Mouse (Mus musculus): ENCODE data around the gene Foxm1. TPM values are rescaled to one million over a fixed set of nuclear protein-coding genes. Genes with fewer than 3 reads are reported as not detected.

Foxm1 gene
- polyA plus RNA-seq, 1 experiment from 2014 or later, result 4.8 TPM

DNA sequence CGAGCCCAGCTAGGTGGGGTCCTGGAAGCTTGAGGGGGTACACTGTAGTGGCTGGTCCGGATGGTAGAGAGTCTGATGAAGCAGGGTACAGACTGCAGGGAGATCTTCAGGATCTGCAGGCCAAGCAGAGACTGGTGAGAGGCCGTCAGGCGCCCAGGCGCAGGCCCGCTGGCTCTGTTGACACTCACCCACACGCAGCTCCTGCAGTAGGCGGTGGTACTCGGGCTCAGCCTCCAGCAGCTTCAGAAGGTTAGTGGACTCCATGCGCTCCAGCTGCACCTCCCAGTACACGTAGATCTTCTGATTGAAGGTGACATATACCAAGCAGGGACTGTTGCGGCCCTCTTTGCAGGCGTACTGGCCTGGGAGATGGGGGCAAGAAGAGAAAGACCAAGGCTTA lies 47.5 kb downstream of the Foxm1 start:
- H3K9me3 ChIP-seq (replicated peaks; ENCODE audit: control insufficient read depth, low read length, poor library complexity, severe bottlenecking), result no peaks in the 10 kb centered on the region
- no peaks in the 10 kb centered on the region for H3K27me3 ChIP-seq (ENCODE audit: control insufficient read depth, insufficient read depth, low read depth, low read length)
- H3K4me1 ChIP-seq (ENCODE audit: control insufficient read depth, insufficient read depth, low read length), result no peaks in the 10 kb centered on the region
- no peak overlapping the region for H3K4me2 ChIP-seq (ENCODE audit: low read length)
- WGBS, result 93% methylated on average over 13 of the region's 13 CpGs
- H3K27ac ChIP-seq (ENCODE audit: low read length), result no peak overlapping the region
- H3K4me3 ChIP-seq (ENCODE audit: low read depth, low read length), result no peak overlapping the region
- peak; percentile 36; the same call in 1 of the 2 replicates for ATAC-seq
- H3K9ac ChIP-seq (ENCODE audit: low read depth, low read length), result no peak overlapping the region
- H3K36me3 ChIP-seq (ENCODE audit: control insufficient read depth, insufficient read depth, low read length), result peaks cover 30% of the 10 kb centered on the region

DNA sequence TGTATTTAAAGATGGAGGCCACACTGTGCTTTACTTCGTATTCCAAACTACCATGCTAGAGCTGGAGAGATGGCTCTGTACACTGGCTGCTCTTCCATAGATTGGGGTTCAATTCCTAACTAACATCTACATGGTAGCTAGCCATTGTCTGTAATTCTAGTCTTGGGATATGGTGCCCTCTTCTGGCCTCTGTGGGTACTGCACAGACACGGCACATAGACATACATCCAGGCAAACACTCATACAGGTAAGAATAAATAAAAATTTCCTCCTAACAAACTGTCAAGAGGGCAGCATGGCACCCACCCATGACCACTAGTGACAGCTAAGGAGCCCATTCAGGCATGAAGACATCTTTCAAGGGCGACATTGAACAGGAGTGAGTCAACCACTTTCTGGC lies 48.3 kb downstream of the Foxm1 start:
- Histone ChIP-seq H3K4me2 (ENCODE audit: low read length) (no peak overlapping the region), H3K4me1 (ENCODE audit: control insufficient read depth, insufficient read depth, low read length) (no peaks in the 10 kb centered on the region), H3K9ac (ENCODE audit: low read depth, low read length) (no peak overlapping the region), H3K9me3 (replicated peaks; ENCODE audit: control insufficient read depth, low read length, poor library complexity, severe bottlenecking) (no peaks in the 10 kb centered on the region), H3K27me3 (ENCODE audit: control insufficient read depth, insufficient read depth, low read depth, low read length) (no peaks in the 10 kb centered on the region), H3K36me3 (ENCODE audit: control insufficient read depth, insufficient read depth, low read length) (peaks cover 30% of the 10 kb centered on the region), H3K27ac (ENCODE audit: low read length) (no peak overlapping the region), H3K4me3 (ENCODE audit: low read depth, low read length) (no peak overlapping the region)
- 13% methylated on average over 3 of the region's 3 CpGs for WGBS
- ATAC-seq, result peak; percentile 54

GRCm38 (mm10) chr6:128416169-128416568 lies 53.4 kb downstream of the Foxm1 start:
- Histone ChIP-seq H3K4me1 (ENCODE audit: control insufficient read depth, insufficient read depth, low read length) (no peaks in the 10 kb centered on the region), H3K4me2 (ENCODE audit: low read length) (no peak overlapping the region), H3K27ac (ENCODE audit: low read length) (no peak overlapping the region), H3K36me3 (ENCODE audit: control insufficient read depth, insufficient read depth, low read length) (peaks cover 12% of the 10 kb centered on the region; the same call in 1 of the 2 replicates), H3K4me3 (ENCODE audit: low read depth, low read length) (no peak overlapping the region), H3K27me3 (ENCODE audit: control insufficient read depth, insufficient read depth, low read depth, low read length) (no peaks in the 10 kb centered on the region), H3K9me3 (replicated peaks; ENCODE audit: control insufficient read depth, low read length, poor library complexity, severe bottlenecking) (no peaks in the 10 kb centered on the region), H3K9ac (ENCODE audit: low read depth, low read length) (no peak overlapping the region)
- WGBS, result 92% methylated on average over 5 of the region's 5 CpGs
- no peak for ATAC-seq

GRCm38 (mm10) chr6:128418076-128418475 lies 55.3 kb downstream of the Foxm1 start:
- 0 out of 2 replicates have a peak, but pooled peaks cover 3% of the 10 kb centered on the region for H3K4me1 ChIP-seq (ENCODE audit: control insufficient read depth, insufficient read depth, low read length)
- 100% methylated on average over 1 of the region's 1 CpGs for WGBS

GRCm38 (mm10) chr6:128421036-128421435 lies 58.3 kb downstream of the Foxm1 start:
- Histone ChIP-seq H3K27me3 (ENCODE audit: control insufficient read depth, insufficient read depth, low read depth, low read length) (no peaks in the 10 kb centered on the region), H3K36me3 (ENCODE audit: control insufficient read depth, insufficient read depth, low read length) (no peaks in the 10 kb centered on the region), H3K4me2 (ENCODE audit: low read length) (no peak overlapping the region), H3K27ac (ENCODE audit: low read length) (no peak overlapping the region), H3K4me1 (ENCODE audit: control insufficient read depth, insufficient read depth, low read length) (peaks cover 3% of the 10 kb centered on the region; the same call in 1 of the 2 replicates), H3K4me3 (ENCODE audit: low read depth, low read length) (no peak overlapping the region), H3K9me3 (replicated peaks; ENCODE audit: control insufficient read depth, low read length, poor library complexity, severe bottlenecking) (no peaks in the 10 kb centered on the region), H3K9ac (ENCODE audit: low read depth, low read length) (no peak overlapping the region)
- WGBS, result 88% methylated on average over 2 of the region's 2 CpGs
- no peak for ATAC-seq

More at GRCm38 (mm10) chr6:128418076-128418475, 55.3 kb downstream of the Foxm1 start:
- Histone ChIP-seq H3K4me2 (ENCODE audit: low read length) (no peak overlapping the region), H3K27ac (ENCODE audit: low read length) (no peak overlapping the region), H3K4me3 (ENCODE audit: low read depth, low read length) (no peak overlapping the region), H3K36me3 (ENCODE audit: control insufficient read depth, insufficient read depth, low read length) (peaks cover 3% of the 10 kb centered on the region; the same call in 1 of the 2 replicates), H3K27me3 (ENCODE audit: control insufficient read depth, insufficient read depth, low read depth, low read length) (no peaks in the 10 kb centered on the region), H3K9me3 (replicated peaks; ENCODE audit: control insufficient read depth, low read length, poor library complexity, severe bottlenecking) (no peaks in the 10 kb centered on the region), H3K9ac (ENCODE audit: low read depth, low read length) (no peak overlapping the region)
- no peak for ATAC-seq

- H3K4me2 ChIP-seq (ENCODE audit: low read length), result no peak overlapping the region
- no peak overlapping the region for H3K4me3 ChIP-seq (ENCODE audit: low read depth, low read length)
- H3K36me3 ChIP-seq (ENCODE audit: control insufficient read depth, insufficient read depth, low read length), result no peaks in the 10 kb centered on the region
- ATAC-seq, result no peak
- no peak overlapping the region for H3K9ac ChIP-seq (ENCODE audit: low read depth, low read length)
- H3K27ac ChIP-seq (ENCODE audit: low read length), result no peak overlapping the region
- H3K4me1 ChIP-seq (ENCODE audit: control insufficient read depth, insufficient read depth, low read length), result peaks cover 3% of the 10 kb centered on the region; the same call in 1 of the 2 replicates
- no peaks in the 10 kb centered on the region for H3K9me3 ChIP-seq (replicated peaks; ENCODE audit: control insufficient read depth, low read length, poor library complexity, severe bottlenecking)
- H3K27me3 ChIP-seq (ENCODE audit: control insufficient read depth, insufficient read depth, low read depth, low read length), result no peaks in the 10 kb centered on the region
- WGBS, result 93% methylated on average over 3 of the region's 3 CpGs
Measured at GRCm38 (mm10) chr6:128421480-128421879, 58.7 kb downstream of the Foxm1 start.

GRCm38 (mm10) chr6:128423496-128424268 lies 60.9 kb downstream of the Foxm1 start:
- Histone ChIP-seq H3K36me3 (ENCODE audit: control insufficient read depth, insufficient read depth, low read length) (peaks cover 1% of the 10 kb centered on the region; the same call in 1 of the 2 replicates), H3K27ac (ENCODE audit: low read length) (peak overlapping the region; percentile 99), H3K4me1 (ENCODE audit: control insufficient read depth, insufficient read depth, low read length) (peaks cover 3% of the 10 kb centered on the region; the same call in 1 of the 2 replicates), H3K4me2 (ENCODE audit: low read length) (peak overlapping the region; percentile 73), H3K4me3 (ENCODE audit: low read depth, low read length) (peak overlapping the region; percentile 60), H3K9me3 (replicated peaks; ENCODE audit: control insufficient read depth, low read length, poor library complexity, severe bottlenecking) (no peaks in the 10 kb centered on the region), H3K9ac (ENCODE audit: low read depth, low read length) (peak overlapping the region; percentile 80), H3K27me3 (ENCODE audit: control insufficient read depth, insufficient read depth, low read depth, low read length) (no peaks in the 10 kb centered on the region)
- 39% methylated on average over 14 of the region's 16 CpGs for WGBS
- ATAC-seq, result peak; percentile 55

DNA sequence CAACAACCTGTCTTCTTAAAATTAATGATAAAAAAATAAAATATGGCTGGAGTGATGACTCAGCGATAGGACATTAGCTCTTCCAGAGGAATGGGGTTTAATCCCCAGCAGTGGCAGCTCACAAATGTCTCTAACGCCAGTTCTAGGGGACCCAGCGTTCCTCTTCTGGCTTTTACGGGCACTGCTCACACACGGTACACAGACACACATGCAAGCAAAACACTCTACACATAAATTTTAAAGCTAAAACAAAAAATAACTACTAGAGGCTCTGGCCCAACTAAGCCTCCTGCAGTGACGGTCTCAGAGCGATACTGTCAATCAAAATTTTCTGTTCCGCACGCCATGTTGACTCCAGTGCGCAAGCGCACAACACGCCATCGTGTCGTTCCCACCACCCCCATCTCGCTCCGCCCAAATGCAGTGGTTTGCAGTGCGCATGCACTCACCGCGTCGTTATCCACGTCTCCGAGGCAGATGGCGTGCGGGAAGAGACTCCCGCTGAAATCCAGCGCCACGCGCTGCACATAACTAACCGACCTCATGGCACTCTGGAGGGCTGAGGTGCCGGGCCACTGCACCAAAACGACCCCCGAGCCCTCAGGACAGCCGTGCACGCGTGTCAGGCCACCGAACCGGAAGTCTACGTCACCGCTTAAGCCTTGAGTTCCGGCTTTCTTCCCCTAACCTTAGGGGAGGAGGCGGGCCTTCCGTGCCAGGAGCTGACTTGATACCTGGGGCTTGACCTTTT lies 61.7 kb downstream of the Foxm1 start, which contains the start of gene Itfg2:
Itfg2 (minus strand) TSS at position 663 of the 751 bp plus-strand sequence.
- H3K27me3 ChIP-seq (ENCODE audit: control insufficient read depth, insufficient read depth, low read depth, low read length), result no peaks in the 10 kb centered on the region
- H3K4me3 ChIP-seq (ENCODE audit: low read depth, low read length), result peak within 1 kb of the TSS; percentile 60
- ATAC-seq, result peak; percentile 95
- no peaks in the 10 kb centered on the region for H3K9me3 ChIP-seq (replicated peaks; ENCODE audit: control insufficient read depth, low read length, poor library complexity, severe bottlenecking)
- peak within 1 kb of the TSS; percentile 80 for H3K9ac ChIP-seq (ENCODE audit: low read depth, low read length)
- peak within 1 kb of the TSS; percentile 99 for H3K27ac ChIP-seq (ENCODE audit: low read length)
- peaks cover 3% of the 10 kb centered on the region; the same call in 1 of the 2 replicates for H3K4me1 ChIP-seq (ENCODE audit: control insufficient read depth, insufficient read depth, low read length)
- H3K36me3 ChIP-seq (ENCODE audit: control insufficient read depth, insufficient read depth, low read length), result peaks cover 5% of the 10 kb centered on the region; the same call in 1 of the 2 replicates
- H3K4me2 ChIP-seq (ENCODE audit: low read length), result peak within 1 kb of the TSS; percentile 73
- 0% methylated on average over 42 of the region's 42 CpGs for WGBS

Data from midbrain, embryonic 16.5 days (tissue).